Mouse (Mus musculus): ENCODE measurements at regions not wholly inside any gene's neighbourhood (a gene's known extent, or its start where the extent isn't known, plus 50 kb on each side); places are given as distances from the start of the nearest gene placed in this dataset.
"Not testable (repeated sequence)": the region's sequence is repeated elsewhere in the genome, so short reads cannot be mapped to it uniquely, and the experiment has no call there.

DNA sequence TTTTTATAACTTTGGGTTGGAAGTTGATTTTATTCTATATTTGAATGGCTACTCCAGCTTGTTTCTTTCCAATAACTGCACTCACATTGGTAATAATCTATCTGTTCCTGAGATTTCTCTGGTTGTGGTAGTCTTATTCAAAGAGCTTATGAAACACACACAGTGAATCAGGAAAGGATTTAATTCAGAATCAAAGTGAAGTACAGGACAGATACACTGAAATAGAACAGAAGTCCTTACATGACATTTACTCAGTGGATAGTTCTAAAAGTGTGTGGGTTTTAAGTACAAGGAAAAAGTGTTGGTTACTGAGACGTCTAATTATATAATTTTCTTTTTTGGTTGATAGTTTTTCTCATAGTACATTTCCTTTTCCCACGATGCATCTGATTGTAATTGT, 859.7 kb downstream of the Rpia start:
- no peak for DNase-seq (ENCODE audit: low spot score)

- DNase-seq (ENCODE audit: low spot score) = no peak
Measured at GRCm38 (mm10) chr6:69914781-69915180, 877.3 kb downstream of the Rpia start.

- DNase-seq (ENCODE audit: low spot score) = no peak
Measured at GRCm38 (mm10) chr6:69879286-69879685, 912.7 kb downstream of the Rpia start.

GRCm38 (mm10) chr6:69858631-69859030, 933.4 kb downstream of the Rpia start:
- DNase-seq (ENCODE audit: low spot score) = not testable (repeated sequence)

- DNase-seq (ENCODE audit: low spot score) = peak; percentile 3
Measured at GRCm38 (mm10) chr6:69828640-69829039, 963.4 kb downstream of the Rpia start.

- DNase-seq (ENCODE audit: low spot score) = not testable (repeated sequence)
Measured at GRCm38 (mm10) chr6:69814972-69815371, 977.1 kb downstream of the Rpia start.

DNA sequence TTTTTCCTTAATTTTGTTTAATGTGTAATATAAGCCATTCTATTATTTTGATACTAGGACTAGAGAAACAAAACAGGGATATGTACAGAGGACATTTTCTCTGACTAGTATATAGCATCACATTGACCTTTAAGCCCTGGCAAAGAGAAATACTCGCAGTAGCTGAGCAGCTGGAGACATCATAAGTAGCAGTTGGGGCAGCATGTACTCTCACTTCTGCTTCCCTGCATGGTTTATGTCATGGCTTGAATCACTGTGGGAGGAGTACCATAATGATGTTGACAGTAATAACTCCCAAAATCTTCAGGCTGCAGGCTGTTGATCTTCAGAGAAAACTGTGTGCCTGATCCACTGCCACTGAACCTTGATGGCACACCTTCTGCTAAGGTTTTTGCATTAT, 977.7 kb downstream of the Rpia start:
- not testable (repeated sequence) for DNase-seq (ENCODE audit: low spot score)

DNA sequence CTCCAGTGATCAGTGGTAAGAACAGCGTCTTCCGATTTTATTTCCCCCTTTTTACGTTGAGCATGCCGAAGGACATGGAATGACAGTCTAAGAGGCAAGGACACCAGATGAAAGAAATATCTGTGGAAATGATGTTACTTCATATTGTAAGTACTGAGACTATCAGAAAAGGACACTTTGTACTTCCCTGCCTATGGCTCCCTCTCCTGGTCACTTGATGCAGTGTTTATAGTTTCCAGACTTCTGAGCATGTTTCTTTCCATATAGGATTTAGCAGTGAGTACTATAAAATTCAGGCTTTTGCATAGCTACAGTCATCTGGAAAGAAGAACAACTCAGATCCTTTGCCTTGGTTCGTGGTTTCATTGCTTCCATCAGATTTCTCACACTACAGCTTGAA, 1011.7 kb downstream of the Rpia start:
- peak; percentile 6 for DNase-seq (ENCODE audit: low spot score)

GRCm38 (mm10) chr6:69777322-69777721, 1014.7 kb downstream of the Rpia start:
- not testable (repeated sequence) for DNase-seq (ENCODE audit: low spot score)

GRCm38 (mm10) chr6:69764861-69765260, 1027.2 kb downstream of the Rpia start:
- DNase-seq (ENCODE audit: low spot score) = no peak

DNA sequence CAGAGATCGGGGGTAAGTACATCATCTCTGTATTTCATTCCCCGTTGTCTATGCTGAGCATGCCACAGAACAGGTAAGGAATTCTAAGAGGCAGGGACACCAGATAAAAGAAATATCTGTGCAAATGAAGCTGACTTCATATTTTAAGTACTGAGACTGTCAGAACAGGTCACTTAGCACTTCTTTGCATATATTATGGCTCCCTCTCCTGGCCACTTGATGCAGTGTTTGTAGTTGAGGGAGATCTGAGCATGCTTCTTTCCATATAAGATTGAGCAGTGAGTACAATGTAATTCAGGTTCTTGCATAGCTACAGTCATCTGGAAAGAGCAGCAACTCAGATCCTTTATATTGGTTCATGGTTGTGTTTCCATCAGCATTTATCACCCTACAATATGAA, 1033.4 kb downstream of the Rpia start:
- no peak for DNase-seq (ENCODE audit: low spot score)

DNA sequence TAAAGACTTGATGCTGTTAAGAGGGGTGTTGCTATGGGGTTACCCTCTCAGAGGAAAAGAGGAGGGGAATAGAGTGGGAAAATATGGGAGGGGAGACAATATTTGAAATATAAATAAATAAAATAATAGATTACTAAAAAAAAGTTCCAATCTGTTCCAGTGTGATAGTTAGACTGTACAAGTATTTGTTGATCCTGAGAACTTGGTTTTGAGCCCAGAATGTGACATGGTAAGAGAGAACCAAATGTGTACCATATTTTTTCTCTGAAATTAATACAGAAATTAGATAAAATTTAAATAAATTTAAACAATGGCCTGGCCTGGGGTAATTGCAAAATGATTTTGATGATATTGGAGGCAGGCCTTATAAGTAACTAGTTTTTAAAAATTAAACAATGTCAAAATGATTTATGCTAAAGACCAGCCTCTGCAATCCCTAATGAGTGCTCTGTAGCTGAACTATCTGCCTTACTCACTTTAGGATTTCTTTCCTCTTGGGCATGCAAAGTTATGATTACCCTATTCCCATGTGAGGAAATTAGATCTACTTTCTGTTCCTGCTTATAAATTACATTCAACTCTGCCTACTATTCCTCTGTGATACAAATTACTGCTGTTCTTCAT, 1052.9 kb downstream of the Rpia start:
- no peak for DNase-seq (ENCODE audit: low spot score)

DNA sequence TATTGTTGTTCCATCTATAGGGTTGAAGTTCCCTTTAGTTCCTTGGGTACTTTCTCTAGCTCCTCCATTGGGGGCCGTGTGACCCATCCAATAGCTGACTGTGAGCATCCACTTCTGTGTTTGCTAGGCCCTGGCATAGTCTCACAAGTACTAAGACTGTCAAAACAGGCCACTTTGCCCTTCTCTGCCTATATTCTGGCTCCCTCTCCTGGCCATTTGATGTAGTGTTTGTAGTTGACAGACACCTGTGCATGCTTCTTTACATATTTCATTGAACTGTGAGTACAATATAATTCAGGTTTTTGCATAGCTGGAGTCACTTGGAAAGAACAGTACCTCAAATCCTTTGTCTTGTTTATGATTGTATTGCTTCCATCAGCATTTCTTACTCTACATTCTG, 1059.2 kb downstream of the Rpia start:
- DNase-seq (ENCODE audit: low spot score) = not testable (repeated sequence)

DNA sequence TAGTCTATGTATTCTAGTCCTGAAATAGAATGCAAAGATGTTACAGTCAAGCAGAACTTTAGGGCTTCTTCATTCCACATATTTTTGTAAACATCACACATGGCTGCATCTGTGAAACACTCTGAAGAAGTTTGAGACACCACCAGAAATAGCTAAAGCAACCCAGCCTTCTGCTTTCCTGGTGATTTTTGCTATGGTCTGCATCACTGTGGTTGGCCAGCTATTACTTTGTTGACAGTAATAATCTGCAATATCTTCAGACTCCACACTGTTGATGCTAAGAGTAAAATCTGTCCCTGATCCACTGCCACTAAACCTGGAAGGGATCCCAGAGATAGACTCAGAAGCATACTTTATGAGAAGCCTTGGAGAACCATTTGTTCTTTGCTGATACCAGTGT, 1065.7 kb downstream of the Rpia start:
- no peak for DNase-seq (ENCODE audit: low spot score)

GRCm38 (mm10) chr6:69702813-69703212, 1089.2 kb downstream of the Rpia start:
- not testable (repeated sequence) for DNase-seq (ENCODE audit: low spot score)

DNA sequence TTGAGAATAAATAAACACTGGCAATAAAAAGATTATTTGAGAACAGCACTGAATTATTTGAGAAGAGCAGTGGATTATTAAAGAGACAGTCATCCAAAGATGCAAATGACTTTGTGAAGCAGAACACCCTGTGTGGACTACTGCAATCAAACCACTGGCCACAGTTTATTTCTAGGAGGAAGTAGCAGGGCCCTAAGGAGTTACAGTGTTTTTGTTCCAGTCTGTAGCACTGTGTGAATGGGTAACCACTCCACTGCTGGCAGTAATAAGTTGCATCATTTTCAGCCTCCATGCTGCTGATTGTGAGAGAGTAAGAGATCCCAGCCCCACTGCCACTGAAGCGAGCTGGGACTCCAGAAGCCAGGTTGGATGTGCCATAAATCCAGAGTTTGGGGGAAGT, 1110.9 kb downstream of the Rpia start:
- no peak for DNase-seq (ENCODE audit: low spot score)

DNA sequence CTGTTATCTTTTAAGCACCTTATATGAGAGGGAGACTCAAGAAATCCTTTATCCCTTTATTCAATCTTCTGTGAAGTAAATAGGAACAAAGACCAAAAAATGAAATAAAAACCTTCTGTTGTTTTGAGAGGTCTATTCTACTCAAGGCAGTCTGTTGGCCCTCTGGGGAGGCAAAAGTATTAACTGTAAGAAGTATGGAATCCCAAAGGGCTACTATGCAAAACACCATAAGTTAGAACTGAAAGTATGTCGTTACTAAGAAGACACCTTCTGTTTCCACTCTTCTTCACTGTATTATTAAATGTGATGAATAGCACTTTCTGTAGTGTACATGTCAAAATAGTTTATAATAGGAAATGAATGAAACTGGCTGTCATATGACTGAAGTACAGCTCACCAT, 1129.6 kb downstream of the Rpia start:
- not testable (repeated sequence) for DNase-seq (ENCODE audit: low spot score)

Measured in layer of hippocampus, adult 11-12 months (tissue).